Mouse (Mus musculus): ENCODE measurements around the gene Ubap1l.

The Ubap1l gene

DNA sequence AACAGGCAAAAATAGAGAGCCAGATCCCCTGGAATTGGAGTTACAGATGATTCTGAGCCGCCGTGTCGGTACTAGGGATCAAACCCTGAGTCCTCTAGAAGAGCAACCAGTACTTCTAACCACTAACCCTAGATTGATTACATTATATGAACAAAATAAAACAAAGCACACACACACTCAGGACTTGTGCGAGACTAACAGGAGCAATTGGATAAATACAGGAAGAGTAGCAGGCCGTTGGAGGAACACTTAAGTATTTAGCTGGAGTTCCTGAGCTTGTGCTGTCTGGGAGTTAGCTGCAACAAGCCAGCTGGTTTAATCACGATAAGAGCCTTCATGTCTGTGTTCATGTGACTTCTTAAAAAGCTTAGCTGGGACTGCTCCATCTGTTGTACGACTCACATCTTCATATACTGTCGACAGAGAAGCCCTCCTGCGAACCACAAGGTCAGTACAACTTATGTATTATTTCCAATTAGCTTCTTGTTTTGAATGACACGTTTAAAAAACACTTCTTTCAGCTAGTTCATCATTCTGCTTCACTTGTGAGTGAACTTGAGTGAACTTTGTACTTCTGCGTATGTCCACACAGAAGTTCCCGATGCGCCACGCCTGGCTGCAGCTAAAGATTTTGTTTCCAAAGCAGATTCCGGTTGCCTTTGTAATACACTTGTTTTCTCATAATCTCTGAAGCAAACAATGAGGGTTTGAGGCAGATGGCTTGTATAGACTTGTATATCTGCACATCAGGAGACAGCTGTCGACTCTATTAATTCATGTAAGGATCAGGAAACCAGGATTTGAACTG, at the start of gene Ubap1l:
Gene Ubap1l, plus strand, starts transcription at position 401 of the 808 bp plus-strand sequence.
- peak; percentile 30 for DNase-seq (ENCODE audit: low read depth, low spot score)

DNA sequence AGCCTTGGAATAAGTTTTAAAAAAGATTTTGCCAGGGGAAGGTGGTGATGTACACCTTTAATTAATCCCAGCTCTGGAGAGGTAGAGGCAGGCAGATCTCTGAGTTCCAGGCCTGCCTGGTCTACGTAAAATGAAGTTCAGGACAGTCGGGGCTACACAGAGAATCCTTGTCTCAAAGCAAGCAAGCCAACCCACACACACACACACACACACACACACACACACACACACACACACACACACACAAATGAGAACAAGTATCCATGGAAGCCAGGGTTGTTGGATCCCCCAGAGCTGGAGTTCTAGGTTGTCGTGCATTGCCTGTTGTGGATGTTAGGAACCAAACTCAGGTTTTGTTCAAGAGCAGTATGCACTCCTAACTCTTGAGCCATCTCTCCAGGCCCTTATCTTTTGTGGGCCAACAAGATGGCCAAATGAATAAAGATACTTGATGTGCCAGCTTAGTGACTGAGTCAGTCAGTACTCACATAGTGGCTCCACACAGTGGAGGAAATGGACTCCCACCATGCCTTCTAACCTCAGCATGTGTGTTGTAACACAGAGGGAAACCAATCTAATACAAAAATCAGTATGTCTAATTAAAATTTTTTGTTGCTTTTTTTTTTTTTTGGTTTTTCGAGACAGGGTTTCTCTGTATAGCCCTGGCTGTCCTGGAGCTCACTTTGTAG, 48.0 kb upstream of the Ubap1l start:
- DNase-seq (ENCODE audit: low read depth, low spot score), result no peak

DNA sequence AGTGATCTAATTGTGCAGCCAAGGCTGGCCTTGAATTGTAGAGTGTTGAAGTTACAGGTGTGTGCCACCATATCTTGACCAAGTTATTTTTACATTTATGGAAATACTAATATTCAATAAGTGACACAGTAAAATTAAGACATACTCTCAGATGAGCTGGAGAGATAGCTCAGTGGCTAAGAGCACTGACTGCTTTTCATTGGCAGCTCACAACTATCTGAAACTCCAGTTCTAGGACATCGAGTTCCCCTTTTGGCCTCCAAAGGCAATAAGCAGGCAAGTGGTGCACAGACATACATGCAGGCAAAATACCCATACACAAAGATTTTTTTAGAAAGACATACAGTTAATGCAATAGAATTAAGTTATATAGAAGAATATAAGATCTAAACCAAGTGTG, 47.0 kb upstream of the Ubap1l start:
- no peak for DNase-seq (ENCODE audit: low read depth, low spot score)

DNA sequence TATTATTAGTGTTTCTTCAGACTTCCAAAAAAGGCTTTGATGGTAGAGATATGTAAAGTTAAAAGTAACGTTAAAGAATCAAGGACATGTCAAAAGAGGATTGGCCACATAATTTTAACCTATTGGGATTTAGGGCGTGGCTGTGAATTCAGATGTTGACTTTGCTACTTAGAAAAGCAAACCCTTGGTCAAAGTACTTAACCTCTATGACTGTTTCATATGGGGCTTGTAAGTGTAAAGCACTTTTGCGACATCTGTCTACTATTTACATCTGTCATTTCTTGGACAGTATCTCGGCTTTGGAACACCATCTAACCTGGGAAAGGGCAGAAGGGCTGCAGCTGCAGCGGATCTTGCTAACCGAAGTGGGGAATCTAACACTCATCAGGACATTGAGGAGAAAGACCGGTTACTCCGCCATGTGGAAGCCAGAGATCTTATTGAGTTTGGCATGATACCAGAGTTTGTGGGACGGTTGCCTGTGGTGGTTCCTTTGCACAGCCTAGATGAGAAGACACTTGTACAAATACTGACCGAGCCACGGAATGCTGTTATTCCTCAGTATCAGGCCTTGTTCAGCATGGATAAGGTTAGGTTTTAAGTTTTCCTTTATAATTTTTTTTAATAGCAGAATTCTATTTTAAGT, 38.5 kb upstream of the Ubap1l start:
- DNase-seq (ENCODE audit: low read depth, low spot score), result no peak

DNA sequence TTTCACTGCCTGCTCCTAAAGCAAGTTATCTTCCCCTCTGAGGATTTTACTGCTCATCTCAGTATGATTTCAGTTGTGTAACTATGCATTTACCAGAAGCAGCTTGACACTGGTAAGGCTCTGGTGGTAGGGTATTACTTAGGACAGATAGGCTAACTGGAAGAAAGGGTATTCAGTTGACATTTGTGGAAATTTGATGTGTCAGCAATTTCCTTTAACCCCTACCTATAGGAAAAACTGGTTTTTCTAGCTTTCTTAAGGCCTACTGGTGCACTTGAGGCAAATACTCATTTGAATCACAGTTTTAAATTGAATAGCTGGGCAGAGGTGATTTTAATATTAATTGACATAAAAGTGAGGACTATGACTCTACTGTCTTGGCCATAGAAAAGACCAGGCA, 34.9 kb upstream of the Ubap1l start:
- DNase-seq (ENCODE audit: low read depth, low spot score), result no peak

DNA sequence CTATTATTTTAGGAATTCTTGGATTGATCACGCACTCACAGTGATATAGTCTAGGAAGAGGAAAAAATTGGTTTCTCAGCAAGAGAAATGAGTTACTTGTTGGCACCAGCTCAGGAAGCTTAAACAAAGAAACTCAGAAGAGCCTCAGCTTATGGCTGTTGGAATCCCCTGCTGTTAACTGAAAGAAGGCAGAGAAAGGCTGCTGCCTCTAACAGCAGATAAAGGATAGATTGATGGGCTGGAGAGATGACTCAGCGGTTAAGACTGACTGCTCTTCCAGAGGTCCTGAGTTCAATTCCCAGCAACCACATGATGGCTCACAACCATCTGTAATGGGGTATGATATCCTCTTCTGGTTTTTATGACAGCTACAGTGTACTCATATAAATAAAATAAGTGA, 33.5 kb upstream of the Ubap1l start:
- no peak for DNase-seq (ENCODE audit: low read depth, low spot score)

DNA sequence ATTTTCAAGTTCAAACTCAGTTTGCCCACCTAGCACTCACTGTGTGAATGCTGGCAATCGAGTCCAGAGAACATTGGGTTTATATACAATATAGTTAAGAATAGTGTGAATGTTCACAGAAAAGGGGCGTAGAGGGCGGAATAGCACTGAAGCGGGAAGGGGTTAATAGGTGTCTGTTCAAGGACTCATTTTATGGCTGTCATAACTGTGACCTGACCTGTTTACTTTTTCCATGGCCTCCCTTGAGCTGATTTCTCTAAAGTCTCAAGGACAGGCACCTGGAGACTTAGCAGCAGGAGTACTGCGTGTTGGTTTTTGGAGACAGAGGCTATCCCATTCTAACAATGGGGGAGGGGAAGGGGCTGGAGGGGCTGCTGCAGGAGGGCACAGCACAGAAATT, 26.9 kb upstream of the Ubap1l start:
- DNase-seq (ENCODE audit: low read depth, low spot score), result no peak

DNA sequence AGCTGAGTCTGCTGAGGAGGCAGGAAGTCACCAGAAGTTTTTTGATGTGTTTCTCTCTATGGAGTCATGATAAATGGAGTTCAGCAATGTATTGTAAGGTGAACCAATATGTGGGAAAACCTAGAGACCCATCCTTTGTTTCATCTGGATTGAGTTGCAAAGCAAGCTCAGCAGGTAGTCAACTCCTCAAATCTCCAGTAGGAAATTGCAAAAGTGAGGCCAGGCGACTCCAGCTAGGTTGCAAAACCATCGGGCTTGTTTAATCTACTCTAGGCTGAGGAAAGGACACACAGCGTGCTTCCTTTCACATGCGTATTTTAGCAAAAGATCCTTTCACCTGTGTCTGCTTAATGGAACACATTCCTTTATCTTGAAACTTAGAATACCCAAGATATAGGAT, 21.7 kb upstream of the Ubap1l start:
- no peak for DNase-seq (ENCODE audit: low read depth, low spot score)

DNA sequence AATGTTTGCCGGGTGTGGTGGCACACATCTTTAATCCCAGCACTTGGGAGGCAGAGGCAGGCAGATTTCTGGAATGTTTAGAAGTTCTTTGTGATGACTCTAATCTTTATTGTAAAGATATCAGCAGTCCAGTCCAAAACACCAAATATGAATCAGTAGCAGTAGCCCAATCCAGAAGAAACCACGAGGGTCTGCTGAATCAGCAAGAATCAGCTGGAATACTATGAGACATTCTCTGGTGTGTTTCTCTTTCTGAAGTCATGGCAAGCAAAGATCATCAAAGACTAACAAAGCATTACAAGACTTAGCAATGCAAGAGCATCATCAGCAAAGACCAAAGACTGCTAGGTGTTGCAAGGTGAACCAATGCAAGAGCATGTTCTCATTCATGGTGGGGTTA, 20.4 kb upstream of the Ubap1l start:
- no peak for DNase-seq (ENCODE audit: low read depth, low spot score)

DNA sequence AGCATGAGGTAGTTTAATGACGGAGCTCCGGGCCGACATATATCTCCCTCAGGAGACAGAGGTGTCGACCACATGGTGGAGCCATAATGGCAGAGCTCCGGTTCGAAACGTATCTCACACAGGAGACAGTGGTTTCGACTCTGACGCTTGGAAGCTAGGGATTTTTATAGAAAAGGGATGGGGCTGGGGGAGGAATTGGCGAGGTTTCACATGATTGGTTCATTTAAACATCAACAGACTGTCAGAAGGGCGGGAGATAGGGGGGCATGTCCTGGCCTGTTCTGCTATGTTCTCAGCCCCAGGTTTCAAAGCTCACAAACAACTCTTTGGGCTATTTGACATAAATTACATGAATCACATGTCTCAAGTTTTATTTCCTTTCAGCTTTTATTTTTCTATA, 15.4 kb upstream of the Ubap1l start:
- peak; percentile 50 for DNase-seq (ENCODE audit: low read depth, low spot score)

DNA sequence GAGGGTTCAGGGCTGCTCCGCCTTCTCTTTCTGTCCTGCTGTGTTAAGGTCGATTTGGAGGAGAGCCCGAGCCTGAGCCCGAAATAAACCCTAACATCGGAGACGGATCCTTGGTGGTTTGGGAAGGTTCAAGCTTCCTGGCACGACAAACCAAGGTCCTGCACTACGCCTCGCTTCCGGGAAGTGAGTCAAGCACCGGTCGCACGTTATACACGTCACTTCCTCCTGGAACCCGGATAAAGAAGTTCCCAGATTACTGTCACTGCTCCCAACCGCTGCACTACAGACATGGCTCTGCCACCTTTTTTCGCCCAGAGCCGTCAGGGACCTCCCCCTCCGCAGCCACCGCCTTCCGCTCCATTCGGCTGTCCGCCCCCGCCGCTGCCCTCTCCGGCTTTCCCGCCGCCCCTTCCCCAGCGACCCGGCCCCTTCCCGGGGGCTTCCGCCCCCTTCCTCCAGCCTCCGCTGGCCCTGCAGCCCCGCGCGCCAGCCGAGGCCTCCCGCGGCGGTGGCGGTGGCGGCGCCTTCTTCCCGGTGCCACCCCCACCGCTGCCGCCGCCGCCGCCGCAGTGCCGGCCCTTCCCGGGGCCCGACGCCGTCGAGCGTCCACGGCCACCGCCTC, 14.9 kb upstream of the Ubap1l start, which contains the start of gene Pdcd7:
Gene Pdcd7, plus strand, starts transcription at position 251 of the 622 bp plus-strand sequence.
- peak; percentile 99 for DNase-seq (ENCODE audit: low read depth, low spot score)

DNA sequence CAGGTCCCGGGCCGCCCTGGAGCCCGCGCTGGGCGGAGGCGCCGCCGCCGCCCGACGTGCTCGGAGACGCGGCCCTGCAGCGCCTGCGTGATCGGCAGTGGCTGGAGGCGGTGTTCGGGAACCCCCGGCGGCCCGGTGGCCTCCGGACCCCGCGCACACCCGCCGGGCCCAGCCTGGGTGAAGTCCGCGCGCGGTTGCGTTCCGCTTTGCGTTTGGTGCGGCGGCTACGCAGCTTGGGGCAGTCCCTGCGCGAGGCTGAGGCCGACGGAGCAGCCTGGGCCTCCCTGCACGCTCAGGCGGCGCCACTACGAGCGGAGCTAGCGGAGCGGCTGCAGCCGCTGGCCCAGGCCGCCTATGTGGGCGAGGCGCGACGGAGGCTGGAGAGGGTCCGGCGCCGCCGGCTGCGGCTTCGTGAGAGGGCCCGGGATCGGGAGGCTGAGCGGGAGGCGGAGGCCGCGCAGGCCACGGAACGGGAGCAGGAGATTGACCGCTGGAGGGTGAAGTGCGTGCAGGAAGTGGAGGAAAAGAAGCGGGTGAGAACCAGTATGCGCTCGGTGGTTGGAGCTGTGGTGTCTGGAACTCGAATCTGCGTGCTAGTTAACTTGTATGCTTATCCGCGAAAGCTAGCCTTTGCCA, 14.2 kb upstream of the Ubap1l start:
- peak; percentile 66 for DNase-seq (ENCODE audit: low read depth, low spot score)

DNA sequence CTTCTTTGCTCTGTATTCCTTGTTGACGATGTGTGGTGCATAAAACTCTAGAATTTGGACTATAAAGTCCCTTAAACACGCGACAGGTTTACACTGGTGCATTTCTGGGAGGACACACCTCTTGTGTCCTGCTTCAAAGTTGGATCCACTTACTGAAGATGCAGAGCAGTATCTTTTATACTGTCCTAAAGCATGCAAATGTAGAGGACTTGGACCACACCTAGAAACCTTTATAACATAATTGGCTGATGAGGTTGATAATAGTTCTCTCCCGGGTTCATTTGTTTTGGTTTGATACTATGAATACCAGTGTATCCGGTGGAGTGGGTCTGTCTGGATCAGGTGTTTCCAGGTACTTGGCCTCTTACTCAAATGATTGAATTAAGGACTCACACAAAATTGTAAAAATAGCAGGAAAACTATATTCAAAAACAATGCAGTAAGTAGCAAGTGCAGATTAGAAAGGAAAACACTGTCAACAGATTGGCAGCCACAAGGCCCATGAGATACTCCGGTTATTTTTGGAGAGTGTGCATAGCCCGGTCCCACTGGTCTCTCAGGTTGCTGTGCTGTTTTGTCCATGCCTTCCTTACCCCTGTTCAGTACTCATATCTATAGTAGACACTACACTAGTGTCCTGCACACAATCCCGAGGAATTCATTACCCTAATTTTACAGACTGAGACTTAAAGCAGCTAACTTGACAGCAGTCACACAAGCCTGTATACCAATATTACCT, 13.6 kb upstream of the Ubap1l start:
- no peak for DNase-seq (ENCODE audit: low read depth, low spot score)

DNA sequence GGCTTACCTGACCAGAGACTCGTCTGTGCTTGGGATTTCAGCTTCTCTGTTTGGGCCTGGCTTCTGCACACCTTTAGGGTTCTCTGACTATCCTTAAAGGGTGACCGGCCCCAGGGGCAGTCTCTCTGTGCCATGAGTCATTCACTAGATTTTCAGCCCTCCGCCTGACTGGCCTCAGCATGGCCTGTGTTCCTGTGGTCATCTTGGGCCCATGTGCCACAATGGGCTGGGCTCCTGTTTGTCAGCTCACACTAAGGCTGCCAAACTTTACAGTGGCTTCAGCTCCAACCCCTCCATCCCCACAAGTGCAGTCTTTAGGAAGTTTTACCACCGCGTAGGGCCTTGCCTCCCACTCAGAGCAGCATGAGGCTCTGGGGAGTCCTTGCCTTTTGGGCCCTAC, 7.6 kb upstream of the Ubap1l start:
- no peak for DNase-seq (ENCODE audit: low read depth, low spot score)

DNA sequence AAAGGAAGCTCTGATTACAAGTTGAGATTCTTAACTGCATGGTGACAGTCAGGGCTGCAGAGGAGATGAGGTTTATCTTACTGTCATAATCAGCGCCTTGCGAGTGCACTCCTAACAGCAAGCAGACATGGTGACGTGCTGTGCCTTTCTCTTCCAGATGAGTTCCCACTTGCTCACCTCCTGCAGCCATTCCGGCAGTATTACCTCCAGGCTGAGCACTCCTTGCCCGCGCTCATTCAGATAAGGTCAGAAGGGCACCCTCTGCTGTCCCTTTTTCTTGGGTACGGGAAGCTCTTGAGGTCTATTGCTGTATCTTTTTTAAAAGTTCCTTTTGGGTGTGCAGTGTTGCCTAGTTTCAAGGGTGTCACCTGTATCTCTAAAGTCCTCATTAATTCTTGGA, 4.3 kb upstream of the Ubap1l start:
- no peak for DNase-seq (ENCODE audit: low read depth, low spot score)

DNA sequence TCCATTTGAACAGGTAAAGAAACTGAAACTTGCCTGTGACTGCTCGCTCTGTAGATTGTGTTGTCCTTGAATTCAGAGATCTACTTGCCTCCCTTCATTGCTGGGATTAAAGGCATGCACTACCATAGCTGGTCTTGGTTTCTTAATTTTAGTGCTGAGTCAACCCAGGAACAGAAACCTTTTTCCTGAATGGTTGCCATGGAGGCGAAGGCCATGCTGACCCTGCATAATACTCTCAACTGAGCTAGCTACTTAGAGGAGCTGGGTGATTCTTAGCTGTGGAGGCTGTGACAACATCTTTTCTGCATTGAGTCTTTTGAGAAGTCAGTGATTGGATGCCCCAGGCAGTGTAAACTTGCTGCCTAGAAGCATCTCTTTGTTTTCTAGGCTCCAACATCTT, 3.9 kb upstream of the Ubap1l start:
- DNase-seq (ENCODE audit: low read depth, low spot score), result no peak

DNA sequence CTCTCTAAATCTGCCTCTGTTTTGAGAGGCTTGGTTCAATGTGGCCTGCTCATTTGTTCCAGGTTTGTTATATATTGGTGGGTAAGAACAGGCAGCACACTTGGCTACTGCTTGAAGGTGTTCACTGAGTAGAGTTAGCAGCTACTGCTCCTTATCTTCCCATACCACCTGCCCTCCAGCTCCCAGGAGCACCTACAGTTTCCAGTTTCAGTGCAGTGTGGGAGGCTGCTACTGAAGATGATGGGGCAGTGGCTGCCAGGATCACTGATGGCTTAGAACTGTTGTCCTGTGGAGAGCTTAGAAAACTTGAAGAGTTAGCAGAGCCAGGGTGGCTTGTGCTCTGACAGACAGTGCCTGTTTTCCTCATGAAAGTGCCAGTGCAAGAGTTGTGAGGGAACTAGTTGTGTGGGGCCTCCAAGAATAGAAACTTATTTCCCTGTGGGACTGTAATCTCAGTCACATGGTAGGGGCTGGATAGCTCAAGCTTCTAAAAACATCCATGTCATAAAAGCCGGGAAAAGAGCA, 1.8 kb upstream of the Ubap1l start:
- DNase-seq (ENCODE audit: low read depth, low spot score), result no peak

DNA sequence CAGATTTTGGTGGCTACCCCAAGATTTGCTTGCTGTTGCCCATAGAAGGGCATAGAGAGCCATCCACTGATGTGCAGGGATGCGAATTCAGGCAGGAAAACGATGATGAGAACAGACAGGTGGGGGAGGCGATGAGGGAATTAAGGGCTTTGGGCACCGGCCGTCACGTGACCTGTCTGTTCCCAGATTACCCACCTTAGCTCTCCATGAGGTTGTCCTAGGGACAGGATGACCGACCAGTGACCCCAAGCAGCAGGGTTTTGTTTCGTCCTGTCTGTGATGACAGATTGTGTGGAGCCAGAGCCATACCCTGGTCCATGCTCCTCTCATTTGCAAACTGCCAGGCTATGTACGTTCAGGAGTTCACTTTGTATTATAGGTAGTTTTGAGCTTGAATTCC, 2.8 kb downstream of the Ubap1l start:
- DNase-seq (ENCODE audit: low read depth, low spot score), result no peak

DNA sequence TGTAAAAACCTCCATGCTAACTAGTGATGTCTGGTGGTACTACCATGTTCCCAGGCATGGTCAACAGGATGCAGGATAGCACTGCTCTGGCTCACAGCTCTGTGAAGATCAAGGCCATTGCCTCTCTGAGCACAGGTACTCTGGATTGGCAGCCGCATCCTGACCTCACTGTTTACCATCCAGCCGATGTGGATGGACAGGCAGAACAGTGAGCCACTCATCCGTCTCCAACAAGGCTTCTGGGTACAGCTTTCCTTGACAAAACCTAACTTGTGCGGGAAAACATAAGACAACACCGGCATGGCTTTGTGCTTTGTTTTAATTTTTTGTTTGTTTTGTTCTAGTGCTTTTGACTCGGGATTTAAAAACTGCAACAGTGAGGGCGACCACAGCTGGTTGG, 4.9 kb downstream of the Ubap1l start:
- DNase-seq (ENCODE audit: low read depth, low spot score), result no peak

DNA sequence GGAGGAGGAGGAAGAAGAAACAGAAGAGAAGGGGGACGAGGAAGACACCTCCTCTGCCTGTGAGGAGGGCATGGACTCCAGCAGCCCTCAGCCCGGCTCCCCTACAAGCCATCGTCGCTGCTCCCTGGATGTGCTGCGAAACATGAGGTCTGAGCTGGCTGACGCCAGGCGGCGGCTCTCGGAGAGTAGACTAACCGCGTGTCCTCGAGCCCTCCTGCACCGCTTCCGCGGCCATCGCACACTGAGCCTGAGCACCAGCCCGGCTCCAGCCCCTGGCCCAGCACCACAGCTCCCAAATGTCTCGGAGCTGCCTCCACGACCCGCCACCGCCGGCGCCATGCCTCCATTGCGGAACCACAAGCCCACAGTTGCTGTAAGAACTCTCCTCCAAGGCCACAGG, 10.9 kb downstream of the Ubap1l start:
- no peak for DNase-seq (ENCODE audit: low read depth, low spot score)

DNA sequence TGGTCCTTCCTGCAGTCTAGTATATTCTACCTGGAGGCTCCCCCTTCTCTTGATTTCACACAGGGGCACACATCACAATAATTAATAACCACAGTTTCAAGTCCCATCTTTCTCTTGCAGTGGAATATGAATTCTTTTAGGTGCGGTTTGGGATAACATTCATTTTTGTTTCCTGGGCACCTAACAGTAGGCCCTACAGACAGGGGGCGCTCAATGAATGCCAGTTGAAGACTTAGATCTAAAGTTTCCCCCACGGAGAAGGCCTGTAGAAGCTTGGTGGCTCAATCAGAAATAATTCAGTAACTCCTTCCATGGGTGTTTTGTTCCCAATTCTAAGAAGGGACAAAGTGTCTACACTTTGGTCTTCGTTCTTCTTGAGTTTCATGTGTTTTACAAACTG, 11.6 kb downstream of the Ubap1l start:
- peak; percentile 54 for DNase-seq (ENCODE audit: low read depth, low spot score)

All from brain, adult 2 months (tissue).